Mouse (Mus musculus) small intestine, adult 2 months (tissue): ENCODE data around the gene Tprgl.

Source experiments
- CTCF ChIP-seq: fragments of 200-500 bp; IDR thresholded peaks from 2 replicates; pipeline ENCODE4 v1.5.1; 2012; ENCODE audit warnings: low read depth, mild to moderate bottlenecking, control low read depth, inconsistent platforms, low read length, moderate library complexity, mixed read lengths; ENCODE audit not compliant: insufficient replicate concordance, insufficient read length; ENCODE audit errors: extremely low read depth
- POLR2A ChIP-seq: fragments of 200-500 bp; IDR thresholded peaks from 2 replicates; pipeline ENCODE4 v1.6.1; 2012; ENCODE audit warnings: low read depth, mild to moderate bottlenecking, control low read depth, inconsistent platforms, low read length, moderate library complexity

DNA sequence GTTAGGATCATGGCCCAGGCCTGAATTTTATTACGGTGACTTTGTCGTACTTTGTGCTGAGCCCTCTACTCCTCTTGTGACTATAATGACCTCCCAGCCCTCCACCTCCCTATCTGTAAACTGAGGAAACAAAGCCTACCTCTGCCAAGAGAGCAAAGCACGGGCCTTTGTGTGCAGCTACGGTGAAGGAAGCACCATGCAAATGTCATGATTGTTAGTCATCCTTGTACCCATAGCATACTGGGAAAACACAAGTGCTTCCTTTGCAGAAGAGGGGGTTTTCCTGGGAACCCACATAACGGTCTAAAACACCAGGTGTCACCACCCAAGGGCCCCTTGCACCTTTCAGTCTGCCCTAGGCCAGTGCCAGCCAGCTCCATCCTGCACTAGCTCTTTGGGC, 35.3 kb downstream of the Tprgl start:
- TF ChIP-seq CTCF (no peak), POLR2A (no peak)
